Mouse (Mus musculus) right cerebral cortex, postnatal 14 days (tissue): Measurements from ENCODE around the gene C9.

ENCODE experiments used
- DNase-seq: peaks from one replicate; pipeline ENCODE4 v3.0.0; 2022

C9 gene

DNA sequence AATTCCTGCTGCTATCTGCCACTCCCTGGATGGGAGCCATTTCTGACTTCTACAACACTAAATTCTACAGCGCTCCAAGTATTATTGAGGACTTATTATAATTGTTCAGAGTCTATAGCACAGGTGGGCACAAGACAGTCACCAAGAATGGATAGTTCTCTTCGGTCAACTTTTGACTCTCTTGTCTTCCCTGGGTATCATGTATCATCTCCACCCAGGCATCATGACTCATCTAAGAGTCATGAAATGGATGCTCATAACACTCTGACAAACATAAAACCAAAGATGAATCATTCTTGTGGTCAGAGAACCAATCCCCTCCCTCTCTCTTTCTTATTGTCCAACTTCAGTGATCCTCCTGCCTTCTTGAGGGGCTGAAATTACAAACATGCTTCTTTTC lies 47.3 kb downstream of the C9 start:
- DNase-seq: no peak

DNA sequence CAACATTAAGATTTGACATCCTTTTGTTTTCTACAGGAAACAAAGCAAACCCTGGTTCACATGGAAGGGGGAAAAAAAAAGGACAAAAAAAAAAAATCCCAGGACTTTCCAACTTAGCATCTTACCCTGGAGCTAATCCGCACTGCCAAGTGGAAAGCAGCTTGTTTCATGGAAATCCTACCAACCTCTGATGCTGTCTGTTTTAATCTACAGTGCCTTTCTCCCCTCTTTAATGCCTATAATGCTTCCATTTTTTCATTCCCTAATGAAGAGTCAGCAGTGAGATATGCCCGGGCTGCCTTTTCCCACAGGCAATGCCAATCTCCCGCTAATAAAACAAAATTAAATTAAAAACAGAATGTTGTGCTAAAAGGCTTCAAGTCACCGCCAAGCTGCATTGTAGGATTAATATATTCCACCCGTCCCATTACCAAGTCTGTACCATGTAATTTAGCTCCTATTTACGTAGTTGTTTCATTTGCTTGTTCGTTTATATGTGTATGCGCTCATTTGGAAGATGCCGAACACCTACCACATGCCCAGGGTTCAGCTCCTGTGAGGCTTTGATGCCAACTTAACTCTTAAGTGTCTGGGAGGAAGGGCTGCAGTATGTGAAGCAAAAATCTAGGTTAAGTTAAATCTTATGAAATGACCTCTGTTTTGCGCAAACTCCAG lies 53.4 kb downstream of the C9 start:
- no peak for DNase-seq

DNA sequence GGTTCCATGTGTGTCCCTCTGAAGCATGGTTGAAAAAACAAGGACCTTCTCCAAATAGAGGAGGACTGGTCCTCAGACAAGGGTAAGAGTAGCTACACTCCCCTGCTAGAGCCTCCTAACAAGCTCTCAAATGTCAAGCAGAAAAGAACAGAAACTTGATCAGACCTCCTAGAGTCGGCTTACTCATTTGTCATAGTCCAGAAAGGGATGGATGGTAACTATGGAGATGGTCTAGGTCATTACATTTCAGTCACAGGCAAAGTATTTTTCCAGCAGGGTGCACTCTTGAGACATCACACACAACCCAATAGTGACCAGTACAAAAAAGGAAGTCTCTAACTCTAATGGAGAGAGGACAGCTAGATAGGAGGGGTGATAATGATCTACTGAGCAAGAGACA lies 55.7 kb downstream of the C9 start:
- DNase-seq: no peak

DNA sequence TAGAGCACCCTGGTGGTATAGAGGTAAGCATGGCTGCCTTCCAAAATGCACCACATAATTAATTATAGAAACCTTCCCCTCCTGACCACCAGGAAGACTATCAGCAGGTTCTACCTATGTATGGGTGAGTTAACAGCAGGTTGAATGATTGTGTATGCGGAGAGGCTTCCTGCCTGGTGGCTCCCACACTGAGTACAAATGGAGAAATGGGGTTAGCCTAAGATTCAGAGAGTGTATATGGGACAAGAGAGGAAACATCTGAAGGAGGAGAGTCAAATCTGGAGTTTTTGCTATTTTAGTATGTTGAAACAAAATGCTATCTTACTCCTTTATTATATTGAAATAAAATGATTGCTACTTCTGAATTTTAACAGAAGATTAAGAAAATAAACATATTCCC lies 72.4 kb downstream of the C9 start:
- no peak for DNase-seq

DNA sequence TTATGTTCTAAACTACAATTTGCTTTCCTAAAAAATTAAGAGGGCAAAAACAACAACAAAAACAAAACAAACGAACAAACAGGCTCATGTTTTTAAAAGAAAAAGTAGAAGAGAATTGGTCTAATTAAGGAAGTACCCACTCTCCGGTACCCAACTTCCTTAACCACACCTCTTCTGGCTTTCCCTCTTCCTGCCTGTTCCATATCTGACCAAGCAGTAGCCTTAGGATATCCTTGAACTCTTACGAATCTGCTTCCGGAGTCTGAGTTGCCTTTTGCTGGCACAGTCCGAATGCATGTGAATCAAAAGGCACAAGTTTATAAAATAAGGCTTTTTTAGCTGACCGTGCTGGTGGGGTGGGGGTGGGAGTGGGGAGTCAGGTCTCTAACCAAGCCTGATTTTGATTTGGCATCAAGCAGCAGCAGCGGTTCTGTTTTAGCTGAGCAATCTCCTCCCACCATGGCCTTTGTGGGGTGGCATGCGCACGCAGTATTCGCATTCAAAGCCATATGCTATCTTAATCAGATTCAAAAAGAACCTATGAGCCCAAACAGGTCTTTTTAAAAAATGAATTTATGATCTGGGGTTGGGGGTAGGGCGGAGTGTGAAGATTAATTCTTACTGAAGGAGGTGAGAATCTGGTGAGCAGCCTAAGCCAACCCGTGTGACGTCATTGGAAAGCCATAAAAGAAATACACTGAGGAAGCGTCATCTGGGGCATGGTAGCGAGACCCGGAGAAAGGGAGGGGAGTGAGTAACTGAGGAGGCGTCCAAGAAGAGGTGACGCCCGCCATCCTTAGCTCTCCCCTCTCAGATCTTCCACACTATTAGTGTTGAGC lies 74.5 kb downstream of the C9 start:
- DNase-seq: no peak

DNA sequence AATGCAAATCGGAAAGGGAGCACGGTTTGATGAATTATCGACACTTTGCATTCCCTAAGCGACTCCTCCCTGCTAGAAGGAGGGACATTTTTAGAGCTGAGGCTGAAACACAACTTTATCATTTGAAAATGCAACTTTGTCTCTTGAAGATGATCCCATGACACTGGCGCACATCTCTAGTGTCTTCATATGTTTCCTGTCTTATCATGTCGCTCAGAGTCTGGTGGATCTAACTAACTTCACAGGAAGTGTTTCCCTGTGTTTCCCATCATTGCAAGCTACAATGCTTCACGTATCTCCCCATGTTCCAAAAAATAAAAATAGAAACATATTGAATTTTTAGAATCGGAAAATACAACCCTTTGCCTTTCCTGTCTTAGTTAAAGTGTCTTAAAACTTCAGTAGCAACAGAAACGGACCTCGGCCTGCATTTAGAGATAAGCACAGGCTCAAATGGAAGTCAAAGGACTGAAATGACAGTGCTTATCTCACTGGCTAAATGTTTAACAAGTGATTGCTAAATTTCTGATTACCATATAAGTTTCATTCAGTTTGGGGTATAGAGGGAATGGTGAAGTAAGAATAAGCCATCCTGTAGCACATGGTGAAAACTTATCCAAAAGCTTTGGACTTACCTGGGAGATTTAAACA lies 75.5 kb downstream of the C9 start:
- DNase-seq: no peak

DNA sequence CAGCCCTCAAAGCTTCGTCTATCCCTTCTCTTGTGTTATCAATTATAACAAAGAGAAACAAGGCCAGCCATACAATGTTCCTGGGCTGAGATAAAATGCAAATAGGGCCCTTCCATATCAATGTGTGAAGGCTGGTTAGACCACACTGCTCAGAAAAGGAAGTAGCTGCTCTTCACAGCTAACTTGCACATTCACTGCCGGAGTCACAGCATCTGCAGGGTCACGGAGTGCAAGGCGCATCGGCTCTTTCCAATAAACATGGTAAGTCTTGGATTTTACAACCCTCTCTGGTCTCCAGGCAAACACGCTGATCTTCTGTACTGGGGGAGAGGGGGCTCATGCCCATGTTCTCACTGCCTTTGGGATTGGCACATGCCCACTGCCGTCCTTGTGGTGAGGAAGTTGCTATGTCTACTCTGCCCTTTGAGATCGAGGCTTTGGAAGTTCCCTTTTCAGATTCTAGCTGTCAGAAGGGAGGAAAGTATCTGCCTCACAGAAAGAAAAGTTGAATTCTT lies 77.6 kb downstream of the C9 start, which contains the start of gene Fyb:
TSS of gene Fyb (plus strand) at position 201 of the 515 bp plus-strand sequence.
- DNase-seq: no peak

DNA sequence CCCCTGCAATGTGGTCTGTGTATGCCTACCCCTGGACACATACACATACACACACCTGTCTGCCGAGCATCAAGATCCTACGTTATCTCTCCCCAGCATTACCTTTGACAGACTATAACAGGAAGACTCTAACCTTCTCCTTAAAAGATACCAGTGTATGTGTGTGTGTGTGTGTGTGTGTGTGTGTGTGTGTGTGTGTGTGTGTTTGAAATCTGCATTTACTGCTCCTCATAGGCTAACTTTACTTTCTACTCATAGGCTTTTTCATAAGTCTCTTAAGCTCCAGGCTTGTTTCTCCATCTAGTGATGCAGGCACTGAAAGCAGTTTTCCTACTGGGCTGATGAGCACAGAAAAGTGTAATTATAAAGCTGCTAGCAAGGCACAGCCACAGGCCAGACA lies 79.7 kb downstream of the C9 start:
- no peak for DNase-seq

DNA sequence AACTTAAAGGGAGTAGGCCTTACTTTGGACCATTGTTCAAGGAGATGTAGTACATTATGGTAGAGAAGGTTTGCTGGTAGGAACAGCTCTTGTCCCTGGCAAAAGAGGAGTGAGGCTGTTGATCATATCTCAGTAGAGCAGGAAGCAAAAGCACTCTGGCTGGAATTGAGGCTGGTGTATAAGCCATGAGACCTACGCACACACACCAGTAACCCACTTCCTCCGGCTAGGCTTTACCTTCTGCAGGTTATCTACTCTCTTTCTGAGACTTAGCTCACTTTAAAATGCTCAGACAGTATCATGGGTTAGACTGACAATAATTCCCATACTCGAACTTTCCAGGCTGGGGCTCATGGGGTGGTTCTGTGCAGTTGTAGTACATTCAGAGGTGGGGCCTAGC lies 80.3 kb downstream of the C9 start:
- no peak for DNase-seq

DNA sequence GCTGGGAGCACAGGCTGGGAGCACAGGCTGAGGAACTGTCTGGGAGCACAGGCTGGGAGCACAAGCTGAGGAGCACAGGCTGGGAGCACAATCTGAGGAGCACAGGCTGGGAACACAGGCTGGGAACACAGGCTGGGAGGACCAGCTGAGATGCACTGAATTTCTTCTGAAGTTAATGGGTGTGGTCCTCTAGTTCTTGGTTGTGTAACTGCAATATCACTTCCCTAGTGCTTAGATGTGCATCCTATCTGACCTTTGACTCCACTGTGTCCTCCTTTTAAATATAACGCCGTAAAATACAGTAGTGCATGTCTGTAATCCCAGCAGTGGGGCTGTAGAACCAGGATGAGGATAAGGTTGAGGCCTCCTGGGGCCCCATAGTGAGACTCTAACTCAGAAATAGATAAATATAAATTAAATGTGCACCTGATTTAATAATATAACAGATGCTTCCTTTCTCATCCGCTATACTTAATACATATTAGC lies 88.8 kb downstream of the C9 start:
- DNase-seq: no peak

DNA sequence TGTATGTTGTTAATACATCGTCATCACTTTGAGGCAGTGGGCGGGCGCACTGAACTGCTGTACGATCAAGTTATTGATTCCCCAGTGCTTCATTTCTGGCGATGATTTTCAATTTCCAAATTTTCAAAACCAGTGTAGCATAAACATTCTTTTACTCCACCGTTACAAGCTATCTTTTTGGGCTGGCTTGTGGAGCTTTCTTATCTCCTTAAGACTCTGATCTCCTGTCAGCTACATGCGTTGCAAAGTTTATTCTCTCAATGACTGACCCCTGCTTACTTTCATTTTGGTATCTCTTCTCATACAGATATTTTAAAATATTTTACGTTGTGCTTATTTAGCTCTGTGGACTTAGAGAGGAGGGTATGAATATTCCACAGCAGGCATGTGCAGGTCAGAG lies 89.5 kb downstream of the C9 start:
- no peak for DNase-seq

DNA sequence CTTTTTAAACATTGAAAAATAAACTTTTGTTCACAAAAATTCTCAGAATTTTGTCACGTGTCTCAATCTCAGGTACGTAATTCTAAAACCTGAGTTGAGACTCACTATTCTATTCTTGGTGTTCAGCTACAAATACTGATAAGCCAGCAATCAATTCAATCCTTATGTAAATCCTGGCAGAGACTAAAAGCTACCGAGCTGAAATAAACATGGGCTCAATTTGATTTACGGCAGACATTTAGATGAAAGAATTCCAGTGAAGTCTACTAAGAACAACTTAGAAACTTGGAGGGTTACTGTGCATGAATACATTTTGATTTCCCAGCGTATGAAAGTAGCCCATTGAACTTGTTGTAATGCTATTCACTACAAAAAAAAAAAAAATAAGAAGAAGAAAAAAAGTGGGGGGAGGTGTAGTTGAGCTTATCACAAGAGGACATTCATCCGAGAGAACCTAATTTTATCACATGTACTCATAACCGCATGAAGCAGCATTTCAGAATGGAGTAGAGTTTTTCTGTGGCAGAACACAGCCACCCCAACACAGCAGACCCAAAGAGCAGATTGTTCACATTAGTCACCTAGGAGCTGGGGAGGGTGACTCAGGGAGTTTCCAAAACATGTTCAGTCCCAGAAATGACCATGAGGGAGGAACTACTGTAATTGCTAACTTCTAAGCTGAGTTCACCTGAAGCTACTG lies 94.7 kb downstream of the C9 start:
- no peak for DNase-seq
